Mouse (Mus musculus) splenic B cell, adult 2 months (primary cell): Measurements from ENCODE around the gene B3gnt6.
A peak's percentile ranks its signal among the peaks of the same experiment; 100 is the strongest.
"Not testable (repeated sequence)": the region's sequence is repeated elsewhere in the genome, so short reads cannot be mapped to it uniquely, and the experiment has no call there.

ENCODE experiments used
- DNase-seq: peaks from one replicate; pipeline ENCODE4 v3.0.0-alpha.2; 2011; ENCODE audit warnings: low read depth, low spot score
- H3K27me3 ChIP-seq: 2 replicates; pipeline ENCODE4 v1.6.1; 2012; ENCODE audit warnings: mild to moderate bottlenecking, low read length, moderate library complexity, mixed read lengths; ENCODE audit not compliant: control insufficient read depth, poor library complexity, insufficient read depth, severe bottlenecking
- H3K36me3 ChIP-seq: 2 replicates; pipeline ENCODE4 v1.6.1; 2012; ENCODE audit warnings: mild to moderate bottlenecking, low read length, moderate library complexity, mixed read lengths; ENCODE audit not compliant: control insufficient read depth, poor library complexity, insufficient read depth, severe bottlenecking

B3gnt6 gene

DNA sequence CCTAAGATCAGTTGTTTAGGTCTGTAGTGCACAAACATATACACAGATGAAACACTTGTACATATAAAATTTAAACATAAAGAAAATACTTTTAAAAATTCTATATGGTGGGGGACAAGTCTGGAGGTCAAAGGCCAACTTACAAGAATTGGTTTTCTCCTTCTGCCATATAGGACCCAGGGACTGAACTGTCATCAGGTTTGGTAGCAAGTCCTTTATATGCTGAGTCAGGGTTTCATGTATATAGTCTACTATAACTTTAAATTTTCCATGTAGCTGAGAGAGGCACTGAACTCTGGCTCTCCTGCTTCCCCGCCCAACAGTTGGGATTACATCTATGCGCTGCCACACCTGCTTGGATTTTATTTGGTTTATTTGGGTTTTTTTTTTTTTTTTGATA, 11.0 kb downstream of the B3gnt6 start:
- DNase-seq = no peak
- no peaks in the 10 kb centered on the region for H3K27me3 ChIP-seq
- no peaks in the 10 kb centered on the region for H3K36me3 ChIP-seq

DNA sequence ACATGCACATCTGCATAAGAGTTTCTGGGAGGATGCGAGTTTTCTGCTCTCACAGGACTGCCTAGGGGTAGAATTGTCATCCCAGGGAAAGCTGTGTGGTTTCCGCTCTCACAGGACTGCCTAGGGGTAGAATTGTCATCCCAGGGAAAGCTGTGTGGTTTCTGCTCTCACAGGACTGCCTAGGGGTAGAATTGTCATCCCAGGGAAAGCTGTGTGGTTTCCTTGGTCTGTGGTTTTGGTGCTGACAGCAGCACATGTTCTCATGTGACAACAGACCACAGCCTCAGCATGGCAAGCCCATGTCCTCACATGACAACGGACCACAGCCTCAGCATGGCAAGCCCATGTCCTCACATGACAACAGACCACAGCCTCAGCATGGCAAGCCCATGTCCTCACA, 11.9 kb downstream of the B3gnt6 start:
- H3K36me3 ChIP-seq, DNase-seq: not testable (repeated sequence)

DNA sequence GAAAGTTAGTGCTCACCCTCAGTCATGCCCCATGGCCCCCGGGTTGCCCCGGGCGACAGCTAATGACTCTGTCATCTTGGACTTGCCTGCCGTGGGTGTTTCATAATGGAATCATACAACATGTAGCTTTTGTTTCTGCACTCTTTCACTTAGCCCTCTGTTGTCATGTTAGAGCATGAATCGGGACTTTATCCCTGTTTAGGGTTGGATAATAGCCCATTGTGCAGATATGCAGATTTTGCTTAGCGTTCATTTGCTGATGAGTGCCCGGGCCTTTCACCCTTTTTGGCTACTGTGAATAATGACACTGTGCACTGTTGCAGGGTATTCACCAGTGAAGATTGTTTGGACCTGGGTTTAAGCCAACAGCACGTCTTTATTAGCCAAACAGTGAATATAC, 12.6 kb downstream of the B3gnt6 start:
- DNase-seq = no peak

More for the DNA sequence above, 11.9 kb downstream of the B3gnt6 start:
- H3K27me3 ChIP-seq = not testable (repeated sequence)

DNA sequence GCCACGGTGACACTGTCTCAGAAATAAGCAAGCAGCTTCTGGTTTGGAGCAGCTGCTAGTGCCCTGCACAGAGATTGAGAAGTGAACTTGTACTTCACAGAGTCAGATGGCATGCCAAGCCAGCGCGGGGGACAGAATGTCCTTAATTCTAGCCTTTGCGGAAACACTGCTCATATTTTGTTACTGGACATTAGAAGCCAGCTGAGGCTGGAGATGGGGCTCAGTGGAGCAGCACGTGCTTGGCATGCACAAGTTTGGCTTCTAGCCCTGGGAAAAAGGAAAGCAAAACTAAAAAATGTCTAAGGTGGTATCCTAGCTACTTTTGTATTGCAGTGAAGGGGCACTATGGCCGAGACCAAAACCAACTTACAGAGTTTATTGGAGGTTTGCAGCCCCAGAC, 14.0 kb downstream of the B3gnt6 start:
- no peaks in the 10 kb centered on the region for H3K36me3 ChIP-seq
- DNase-seq = no peak

More for the DNA sequence above, 12.6 kb downstream of the B3gnt6 start:
- H3K27me3 ChIP-seq = no peaks in the 10 kb centered on the region
- no peaks in the 10 kb centered on the region for H3K36me3 ChIP-seq

DNA sequence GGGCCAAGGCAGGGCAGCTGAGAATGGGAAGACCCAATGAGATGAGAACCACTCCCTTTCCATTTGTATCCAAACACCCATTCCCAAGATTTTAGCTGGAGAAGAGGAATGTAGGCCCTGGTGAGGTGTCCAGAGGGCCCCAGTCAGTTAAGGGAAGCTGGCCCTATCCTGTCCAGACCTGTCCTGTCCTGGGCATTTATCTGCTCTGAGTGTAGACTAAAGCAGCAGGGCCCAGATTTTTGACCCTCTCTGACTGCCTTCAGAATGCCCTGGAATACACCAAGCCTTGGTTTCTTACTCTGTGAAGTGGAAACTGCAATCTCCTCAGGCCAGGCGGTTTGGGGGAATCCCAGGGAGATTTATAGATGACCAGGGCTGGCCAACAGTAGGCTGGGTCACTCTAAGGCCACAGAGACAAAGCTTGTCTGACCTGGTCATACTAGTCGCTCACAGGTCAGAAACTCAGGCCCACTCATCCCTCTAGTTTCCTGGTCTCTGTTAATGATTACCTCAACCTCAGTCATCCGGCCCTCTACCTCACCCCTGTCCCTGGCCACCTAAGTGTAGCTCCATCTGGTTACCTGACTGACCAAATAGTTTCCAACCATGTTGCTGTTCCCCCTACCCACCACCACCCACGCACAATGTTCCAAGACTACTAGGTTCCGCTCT, 20.6 kb downstream of the B3gnt6 start:
- DNase-seq = no peak
- Histone ChIP-seq H3K27me3 (no peaks in the 10 kb centered on the region), H3K36me3 (no peaks in the 10 kb centered on the region)

More for the DNA sequence above, 14.0 kb downstream of the B3gnt6 start:
- no peaks in the 10 kb centered on the region for H3K27me3 ChIP-seq

DNA sequence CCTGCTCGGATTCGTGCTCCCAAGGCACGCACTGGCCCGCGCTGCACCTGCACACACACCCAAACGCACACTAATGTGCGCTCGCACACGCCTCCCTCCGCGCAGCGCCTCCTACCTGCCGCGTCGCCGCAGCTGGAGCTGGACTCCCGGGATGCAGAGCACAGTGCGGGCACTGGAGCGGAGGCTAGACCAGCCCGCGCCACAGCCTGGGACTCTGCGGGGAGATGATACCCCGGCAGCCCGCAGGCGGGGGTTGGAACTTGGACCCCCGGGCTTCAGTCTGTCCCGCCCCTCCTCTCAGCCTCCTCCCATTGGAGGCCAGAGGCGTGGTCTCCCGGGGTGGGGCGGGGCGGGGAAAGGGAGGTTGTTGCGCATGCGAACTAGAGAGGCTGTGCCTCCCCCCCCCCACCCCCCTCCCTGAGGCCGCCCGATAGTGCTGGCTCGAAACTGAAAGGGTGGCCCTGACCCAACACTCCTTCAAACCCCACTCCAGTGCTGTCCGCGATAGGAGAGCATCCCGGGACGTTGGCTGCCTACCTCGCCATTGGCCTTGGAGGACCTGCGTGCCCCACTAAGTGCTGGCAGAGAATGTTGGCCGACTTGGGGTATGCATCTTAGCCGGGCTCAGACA, 21.2 kb downstream of the B3gnt6 start, which contains the start of gene Capn5:
Gene Capn5, minus strand, starts transcription at position 346 of the 631 bp plus-strand sequence.
- DNase-seq = peak; percentile 90
- Histone ChIP-seq H3K36me3 (no peaks in the 10 kb centered on the region), H3K27me3 (no peaks in the 10 kb centered on the region)

DNA sequence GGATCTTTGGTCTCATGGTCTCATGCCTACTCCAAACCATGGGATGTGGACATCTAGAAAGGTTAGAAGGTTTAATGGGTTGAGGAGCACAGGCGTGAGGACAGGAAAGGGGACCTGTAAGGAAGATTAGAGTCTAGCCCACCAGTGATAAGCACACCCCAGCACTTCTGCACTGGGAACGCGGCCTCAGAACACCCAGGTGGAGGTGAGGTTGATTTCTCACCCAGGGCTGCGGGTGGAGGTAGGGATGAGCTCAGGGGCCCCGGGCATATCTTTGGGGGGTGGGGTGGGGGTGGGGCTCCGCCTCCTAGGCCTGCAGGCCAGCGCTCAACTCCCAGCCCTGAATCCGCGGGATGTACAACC, 21.7 kb downstream of the B3gnt6 start:
- H3K27me3 ChIP-seq = no peaks in the 10 kb centered on the region
- peak; percentile 13 for DNase-seq
- H3K36me3 ChIP-seq = no peaks in the 10 kb centered on the region

DNA sequence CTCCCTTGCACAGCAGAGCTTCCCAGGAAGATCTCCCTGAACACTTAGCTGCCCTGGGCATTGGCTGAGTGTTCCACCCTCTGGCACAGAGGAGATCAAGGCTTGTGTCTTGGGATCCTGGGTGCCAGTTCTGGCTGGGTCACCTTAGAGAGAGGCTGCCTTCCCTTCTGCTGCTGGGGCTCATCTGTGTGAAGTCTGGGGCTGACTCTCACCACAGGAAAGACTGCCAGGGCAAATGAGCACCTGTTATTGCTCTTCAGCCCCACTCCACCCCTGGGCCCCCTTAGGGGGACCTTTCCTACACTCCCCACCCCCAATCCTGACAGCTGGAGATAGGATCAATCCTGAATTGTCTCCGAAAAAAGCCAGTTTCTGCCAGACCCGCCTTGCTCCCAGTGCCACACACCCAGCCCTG, 22.2 kb downstream of the B3gnt6 start:
- Histone ChIP-seq H3K27me3 (no peaks in the 10 kb centered on the region), H3K36me3 (no peaks in the 10 kb centered on the region)
- DNase-seq = no peak

DNA sequence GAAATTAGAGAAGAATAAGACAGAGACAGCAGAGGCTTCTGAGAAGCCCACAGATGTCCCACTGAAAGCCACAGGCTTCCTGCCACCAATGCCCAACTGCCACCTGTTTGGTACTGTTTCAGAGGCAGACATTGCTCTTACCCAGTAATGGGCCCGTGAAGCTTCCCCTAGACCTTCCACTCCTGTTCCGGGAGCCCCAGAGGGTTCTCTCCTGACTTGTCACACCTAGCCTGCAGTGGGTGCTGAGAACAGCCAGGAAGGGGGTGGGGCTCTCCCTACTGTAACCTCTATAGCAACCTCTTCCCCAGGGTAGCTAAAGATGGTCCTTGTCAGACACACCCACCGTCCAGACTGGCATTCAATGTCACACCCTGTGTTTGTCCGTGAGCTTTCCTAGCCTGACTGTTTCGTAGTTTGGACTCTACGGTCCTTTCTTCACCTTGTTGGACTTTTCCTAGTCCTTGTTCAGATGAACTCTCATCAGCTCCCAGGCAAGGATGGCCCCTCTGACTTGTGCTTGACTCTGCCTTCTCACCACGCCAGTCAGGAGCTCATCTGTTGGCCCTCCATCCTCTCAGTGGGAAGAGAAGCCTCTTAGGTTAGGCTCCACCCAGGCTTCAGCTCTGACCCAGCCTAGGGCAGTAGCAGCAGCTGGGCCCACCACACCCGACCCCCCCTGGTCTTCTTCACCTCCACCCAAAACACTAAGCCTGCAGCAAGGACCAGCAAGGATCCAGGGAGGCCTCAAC, 22.8 kb downstream of the B3gnt6 start:
- DNase-seq = no peak
- H3K36me3 ChIP-seq = no peaks in the 10 kb centered on the region
- no peaks in the 10 kb centered on the region for H3K27me3 ChIP-seq

DNA sequence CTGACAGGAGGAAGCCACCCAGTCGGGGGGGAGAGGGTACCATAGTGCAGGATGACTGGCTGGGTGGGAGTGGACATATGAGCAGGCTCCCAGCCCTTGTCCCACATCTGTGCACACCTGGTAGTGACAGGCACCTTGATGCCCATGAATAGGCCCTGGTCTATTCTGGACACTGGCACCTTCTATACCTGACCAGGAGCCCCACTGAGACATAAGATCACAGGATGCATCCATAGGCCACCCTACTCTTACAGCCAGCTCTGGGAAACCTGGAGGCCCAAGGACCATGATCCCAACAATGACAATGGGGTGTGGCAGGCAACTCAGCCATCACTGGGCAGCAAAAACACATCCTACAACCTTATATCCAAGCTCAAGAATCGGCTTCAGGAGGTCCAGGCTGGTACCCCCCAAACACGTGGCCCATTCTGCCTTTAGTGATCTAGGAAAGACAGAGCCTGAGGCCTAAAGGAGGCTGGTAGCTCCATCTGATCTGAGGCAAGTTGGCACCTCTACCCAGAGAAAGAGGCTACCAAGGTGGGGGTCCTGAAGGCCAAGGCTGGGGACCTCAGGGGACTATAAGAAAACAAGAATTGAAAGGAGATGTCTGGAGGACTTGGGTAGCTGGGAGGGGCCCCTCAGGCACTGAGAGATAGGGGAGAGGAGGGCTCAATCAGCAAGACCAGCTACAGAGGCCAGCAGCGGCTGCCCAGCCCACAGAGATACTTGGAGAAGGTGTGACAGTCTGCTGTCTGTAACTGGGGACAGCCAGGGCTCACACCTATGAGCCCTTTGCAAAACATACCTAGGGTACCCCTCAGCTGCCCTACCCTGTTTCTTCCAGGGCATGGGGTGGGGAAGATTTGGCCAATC, 24.2 kb downstream of the B3gnt6 start:
- DNase-seq = no peak
- no peaks in the 10 kb centered on the region for H3K27me3 ChIP-seq
- H3K36me3 ChIP-seq = no peaks in the 10 kb centered on the region

DNA sequence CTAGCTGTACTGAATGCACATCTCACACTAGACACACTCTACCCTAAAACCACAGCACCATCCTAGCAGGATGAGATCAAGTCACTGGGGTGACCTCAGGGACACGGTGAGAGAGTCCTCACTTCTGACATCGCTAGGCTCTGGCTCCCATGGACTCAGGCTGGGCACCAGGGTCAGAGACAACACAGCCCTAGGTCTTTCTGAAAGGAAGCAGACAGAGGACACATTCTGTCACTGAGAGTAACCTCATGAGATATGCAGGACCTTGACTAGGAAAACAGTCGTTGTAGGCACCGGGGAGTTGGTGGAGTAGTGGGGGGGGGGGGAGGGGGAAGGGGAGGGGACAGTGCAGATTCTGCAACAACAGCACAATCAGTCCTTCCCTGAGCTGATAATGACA, 25.9 kb downstream of the B3gnt6 start:
- Histone ChIP-seq H3K27me3 (no peaks in the 10 kb centered on the region), H3K36me3 (no peaks in the 10 kb centered on the region)
- DNase-seq = no peak

DNA sequence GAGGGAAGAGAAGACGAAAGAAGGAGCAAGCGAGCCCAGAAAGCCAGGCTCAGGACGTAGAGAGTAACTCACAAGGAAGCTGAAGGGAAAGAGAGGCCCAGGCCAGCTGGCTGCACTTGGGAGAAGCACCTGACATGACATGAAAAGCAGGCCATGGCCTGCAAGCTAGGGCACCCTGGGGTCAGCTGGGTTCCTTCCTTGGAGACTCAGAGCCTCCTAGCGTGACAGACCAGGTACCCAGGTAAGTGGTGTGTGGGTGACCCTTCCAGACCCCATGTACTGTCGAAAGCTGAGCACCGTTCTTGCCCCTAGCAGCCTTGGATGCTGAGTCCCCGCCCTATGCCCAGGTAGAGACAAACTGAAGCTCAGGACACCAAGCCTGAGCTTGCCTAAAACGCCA, 26.6 kb downstream of the B3gnt6 start:
- Histone ChIP-seq H3K36me3 (no peaks in the 10 kb centered on the region), H3K27me3 (no peaks in the 10 kb centered on the region)
- no peak for DNase-seq

DNA sequence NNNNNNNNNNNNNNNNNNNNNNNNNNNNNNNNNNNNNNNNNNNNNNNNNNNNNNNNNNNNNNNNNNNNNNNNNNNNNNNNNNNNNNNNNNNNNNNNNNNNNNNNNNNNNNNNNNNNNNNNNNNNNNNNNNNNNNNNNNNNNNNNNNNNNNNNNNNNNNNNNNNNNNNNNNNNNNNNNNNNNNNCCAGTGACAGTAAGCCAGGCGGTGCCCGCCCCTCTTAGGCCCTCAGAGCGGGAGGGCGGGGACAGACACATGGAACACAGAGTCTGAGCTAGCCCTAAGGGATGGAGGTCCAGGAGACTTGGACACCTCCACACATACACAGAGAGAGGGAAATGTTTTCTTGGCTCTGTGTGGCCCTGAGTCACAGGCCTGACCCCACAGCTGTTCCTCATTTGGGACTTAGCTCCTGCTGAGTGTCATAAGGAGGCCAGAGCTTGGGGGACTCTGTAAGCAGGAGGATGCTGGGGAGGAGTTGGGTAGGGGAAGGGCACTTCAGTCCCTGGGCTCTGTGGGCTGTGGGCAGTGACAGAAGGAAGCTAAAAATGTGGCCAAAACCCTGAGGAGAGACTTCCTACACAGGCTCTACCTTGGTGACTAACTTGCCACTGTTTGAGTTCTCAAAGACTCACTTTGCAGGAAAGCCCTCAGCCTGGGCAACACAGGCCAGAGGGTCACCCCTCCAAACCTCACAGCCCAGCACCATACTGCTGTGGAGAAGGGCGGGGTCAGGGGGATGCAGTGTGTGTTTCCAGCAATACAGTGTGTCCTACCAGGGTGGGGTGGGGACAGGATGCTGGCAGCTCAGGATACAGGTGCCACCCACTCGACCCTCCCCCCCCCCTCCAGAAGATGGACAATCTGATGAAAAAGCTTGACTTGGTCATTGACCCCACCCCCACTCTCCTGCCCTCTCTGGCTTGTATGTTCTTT, 27.9 kb downstream of the B3gnt6 start:
- H3K36me3 ChIP-seq = no peaks in the 10 kb centered on the region
- no peaks in the 10 kb centered on the region for H3K27me3 ChIP-seq
- DNase-seq = no peak
